Mouse (Mus musculus) midbrain, postnatal 0 days (tissue): ENCODE results near the gene Rtn4r. TPM values are rescaled to one million over a fixed set of nuclear protein-coding genes. Genes with fewer than 3 reads are reported as not detected.

Source experiments
- ATAC-seq: fragments of 200-750 bp; cut with Nextera tagmentation; 2 replicates; pipeline ENCODE4 v1.8.0; 2017; ENCODE audit warnings: moderate number of reproducible peaks, mild to moderate bottlenecking, moderate TSS enrichment, moderate library complexity; ENCODE audit not compliant: low FRiP score
- DNase-seq: peaks from one replicate; pipeline ENCODE4 v3.0.0-alpha.2; 2015; ENCODE audit warnings: low spot score
- H3K27ac ChIP-seq: fragments of 300-500 bp; sonication (generic); 2 replicates; pipeline ENCODE4 v1.5.1; 2014; ENCODE audit warnings: low read depth, mild to moderate bottlenecking, low read length, mixed read lengths
- H3K27me3 ChIP-seq: fragments of 300-500 bp; sonication (generic); 2 replicates; pipeline ENCODE4 v1.6.1; 2014; ENCODE audit warnings: low read length, control low read depth, mixed read lengths; ENCODE audit not compliant: insufficient read depth
- H3K36me3 ChIP-seq: fragments of 300-500 bp; sonication (generic); 2 replicates; pipeline ENCODE4 v1.6.1; 2014; ENCODE audit warnings: low read length, control low read depth, mixed read lengths; ENCODE audit not compliant: insufficient read depth
- H3K4me1 ChIP-seq: fragments of 300-500 bp; sonication (generic); 2 replicates; pipeline ENCODE4 v1.6.1; 2014; ENCODE audit warnings: mild to moderate bottlenecking, control low read depth, antibody characterized with exemption, low read length, mixed read lengths; ENCODE audit not compliant: insufficient read depth
- H3K4me2 ChIP-seq: fragments of 300-500 bp; sonication (generic); 2 replicates; pipeline ENCODE4 v1.6.1; 2014; ENCODE audit warnings: low read depth, mild to moderate bottlenecking, low read length, mixed read lengths; ENCODE audit not compliant: poor library complexity, severe bottlenecking
- H3K4me3 ChIP-seq: fragments of 300-500 bp; sonication (generic); 2 replicates; pipeline ENCODE4 v1.5.1; 2014; ENCODE audit warnings: low read depth, mild to moderate bottlenecking, low read length, moderate library complexity
- H3K9ac ChIP-seq: fragments of 300-500 bp; sonication (generic); replicated peaks from 2 replicates; pipeline ENCODE4 v1.6.1; 2014; ENCODE audit warnings: mild to moderate bottlenecking, low read length, moderate library complexity, mixed read lengths; ENCODE audit not compliant: poor library complexity, severe bottlenecking
- H3K9me3 ChIP-seq: fragments of 300-500 bp; sonication (generic); 2 replicates; pipeline ENCODE4 v1.6.1; 2016; ENCODE audit warnings: low read length, control low read depth
- CTCF ChIP-seq: IDR thresholded peaks from 2 replicates; pipeline ENCODE4 v1.5.1; 2016; ENCODE audit warnings: antibody characterized with exemption, mild to moderate bottlenecking
- WGBS: fragments of 180-500 bp; shearing (Covaris S2); extraction: QIAGEN DNeasy Blood & Tissue Kit; methylation state at CpG from one replicate; pipeline ENCODE4 v1.1.7; 2014; 5-methylcytosine and 5-hydroxymethylcytosine counted together
- polyA plus RNA-seq: library from polyadenylated mRNA; unstranded; fragments of >200 nt; fragmentation: Nextera tagmentation; extraction: Ambion mirVana; gene quantifications from 2 replicates; pipeline ENCODE4 v1.2.1, GENCODE M21; 2015
- total RNA-seq: library from RNA; depleted of rRNA; stranded (reverse); fragments of >200 nt; gene quantifications from 2 replicates; pipeline ENCODE4 v1.2.3, GENCODE M21; 2014

Gene Rtn4r
- total and polyA plus RNA-seq, 2 experiments from 2014 or later = 32.3 to 71.7 TPM

DNA sequence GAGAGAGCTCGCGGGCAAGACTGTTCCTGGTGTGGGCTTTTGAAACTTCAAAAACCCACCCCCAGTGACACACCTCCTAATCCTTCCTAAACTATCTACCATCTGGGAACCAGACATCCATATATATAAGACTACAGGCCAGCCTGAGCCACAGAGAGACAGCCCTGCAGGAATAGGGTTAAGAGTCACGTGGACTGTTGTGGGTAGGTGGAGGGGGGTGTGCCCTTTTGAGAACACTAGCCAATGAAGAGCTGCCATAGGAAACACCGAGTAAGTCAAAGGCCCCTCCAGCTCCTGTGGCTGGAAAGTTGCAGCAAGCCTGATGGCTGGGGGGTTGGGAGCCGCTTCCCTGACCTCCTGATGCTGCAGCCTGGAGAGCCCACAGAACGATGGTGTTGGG lies 23.6 kb upstream of the Rtn4r start:
- Histone ChIP-seq H3K9me3 (no peaks in the 10 kb centered on the region), H3K27me3 (no peaks in the 10 kb centered on the region), H3K4me2 (no peak overlapping the region), H3K9ac (no peak overlapping the region), H3K27ac (no peak overlapping the region), H3K4me1 (no peaks in the 10 kb centered on the region), H3K4me3 (no peak overlapping the region), H3K36me3 (no peaks in the 10 kb centered on the region)
- WGBS = 36% methylated on average over 6 of the region's 6 CpGs
- TF ChIP-seq CTCF = no peak
- DNase-seq = no peak
- no peak for ATAC-seq

DNA sequence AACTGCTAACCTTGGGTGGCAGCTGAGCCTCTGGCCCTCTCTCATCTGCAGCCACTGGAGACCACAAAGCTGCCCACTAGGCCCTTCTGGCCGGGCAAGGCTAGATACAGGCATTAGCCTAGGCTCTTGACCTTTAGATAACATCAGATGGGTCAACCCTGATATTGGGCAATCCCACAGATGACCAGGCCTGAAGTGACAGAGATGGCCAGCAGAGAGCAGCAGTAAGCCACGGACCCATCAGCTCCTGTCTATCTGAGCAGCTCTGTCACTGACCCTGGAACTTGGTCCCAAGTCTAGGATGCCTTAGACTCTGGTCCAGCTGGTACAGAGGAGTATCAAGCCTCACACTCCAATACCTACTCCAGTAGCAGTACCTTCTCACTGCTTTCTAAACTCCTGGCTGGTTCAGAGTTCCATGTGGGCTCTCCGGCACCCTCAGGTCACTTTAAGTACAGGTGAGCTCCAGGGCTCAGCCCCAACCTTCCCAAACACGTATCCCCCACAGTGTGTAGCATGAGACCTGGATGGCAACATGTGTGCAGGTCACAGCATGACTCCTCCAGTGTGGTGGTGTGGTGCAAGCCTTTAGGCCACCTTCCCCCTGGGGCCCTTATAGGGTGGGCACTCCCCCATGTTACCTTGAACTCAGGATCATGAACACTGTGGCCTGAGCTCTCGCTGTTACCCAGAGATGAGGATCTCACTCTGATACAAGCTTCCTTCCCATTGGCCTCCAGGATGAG lies 19.0 kb upstream of the Rtn4r start:
- WGBS = 64% methylated on average over 5 of the region's 5 CpGs
- Histone ChIP-seq H3K9me3 (no peaks in the 10 kb centered on the region), H3K4me3 (no peak overlapping the region), H3K4me1 (no peaks in the 10 kb centered on the region), H3K27ac (no peak overlapping the region), H3K9ac (no peak overlapping the region), H3K27me3 (no peaks in the 10 kb centered on the region), H3K4me2 (no peak overlapping the region), H3K36me3 (no peaks in the 10 kb centered on the region)
- peak; percentile 75; the same call in 1 of the 2 replicates for ATAC-seq
- DNase-seq = peak; percentile 80
- TF ChIP-seq CTCF = peak; percentile 90

DNA sequence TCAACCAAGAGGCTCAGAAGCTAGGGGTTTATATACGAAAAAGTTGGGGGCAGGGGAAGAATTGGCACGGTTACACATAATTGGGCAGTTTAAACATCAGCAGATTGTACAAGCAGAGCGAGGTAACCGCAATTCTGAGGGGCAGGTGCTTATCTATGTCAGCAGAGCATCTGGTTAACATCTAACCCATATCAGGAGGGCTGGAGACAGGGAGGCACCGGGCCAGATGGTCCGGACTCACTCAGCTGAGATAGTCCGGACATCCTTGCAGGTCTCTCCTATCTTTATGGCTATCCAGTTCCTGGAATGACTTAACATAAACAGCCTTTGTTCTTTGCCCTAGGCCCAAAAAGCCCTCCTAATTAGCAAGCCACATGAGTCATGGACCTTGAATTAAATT lies 16.4 kb upstream of the Rtn4r start:
- Histone ChIP-seq H3K9me3 (no peaks in the 10 kb centered on the region), H3K27me3 (no peaks in the 10 kb centered on the region), H3K4me1 (no peaks in the 10 kb centered on the region), H3K36me3 (no peaks in the 10 kb centered on the region), H3K27ac (no peak overlapping the region), H3K9ac (no peak overlapping the region), H3K4me3 (no peak overlapping the region), H3K4me2 (no peak overlapping the region)
- TF ChIP-seq CTCF = no peak
- DNase-seq (no peak), ATAC-seq (no peak)
- whole genome bisulfite sequencing = 90% methylated on average over 7 of the region's 7 CpGs

DNA sequence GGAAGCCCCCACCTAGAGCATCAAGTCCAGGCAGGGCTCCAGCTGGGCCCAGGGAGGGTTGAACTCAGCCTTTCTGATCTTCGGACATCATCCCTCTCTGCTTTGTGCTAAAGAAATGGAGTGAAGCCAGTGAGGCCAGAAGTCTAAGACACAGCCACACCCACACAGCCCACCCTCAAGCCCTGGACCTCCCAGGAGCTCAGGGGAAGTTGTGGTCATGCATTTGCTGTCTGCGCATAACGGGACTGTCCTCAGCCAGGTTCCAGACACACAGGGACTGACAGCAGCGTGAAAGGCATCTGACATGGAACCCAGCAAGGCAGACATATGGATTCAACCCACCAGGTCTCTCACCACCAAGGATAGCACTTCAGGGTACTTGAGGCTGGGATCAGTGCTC lies 11.0 kb upstream of the Rtn4r start:
- no peak for ATAC-seq
- Histone ChIP-seq H3K4me2 (no peak overlapping the region), H3K27me3 (no peaks in the 10 kb centered on the region), H3K9me3 (no peaks in the 10 kb centered on the region), H3K27ac (no peak overlapping the region), H3K36me3 (no peaks in the 10 kb centered on the region), H3K9ac (0 out of 2 replicates have a peak overlapping the region, but pooled peaks have one; percentile 13), H3K4me3 (no peak overlapping the region), H3K4me1 (no peaks in the 10 kb centered on the region)
- TF ChIP-seq CTCF = no peak
- DNase-seq = no peak
- 70% methylated on average over 4 of the region's 4 CpGs for WGBS

DNA sequence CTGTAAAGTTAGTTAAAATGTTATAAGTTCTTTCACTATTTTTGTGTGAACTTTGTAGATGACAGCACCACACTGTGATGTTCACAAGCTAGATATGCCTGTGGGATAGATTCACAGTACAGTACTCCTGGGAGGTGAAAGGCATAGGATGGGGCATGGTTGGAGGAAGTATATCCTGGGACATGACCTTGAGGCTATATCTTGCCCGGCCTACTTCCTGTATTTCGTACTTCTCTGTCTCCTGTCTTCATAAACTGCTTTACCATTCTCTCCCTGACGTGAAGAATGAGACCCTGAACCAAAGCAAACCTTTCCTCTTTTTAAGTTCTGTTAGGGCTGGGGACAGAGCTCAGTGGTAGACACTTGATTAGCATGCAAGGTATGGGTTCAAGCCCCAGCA lies 9.2 kb upstream of the Rtn4r start:
- DNase-seq (no peak), ATAC-seq (no peak)
- Histone ChIP-seq H3K4me2 (no peak overlapping the region), H3K27ac (no peak overlapping the region), H3K36me3 (no peaks in the 10 kb centered on the region), H3K9me3 (no peaks in the 10 kb centered on the region), H3K4me3 (no peak overlapping the region), H3K9ac (no peak overlapping the region), H3K27me3 (no peaks in the 10 kb centered on the region), H3K4me1 (no peaks in the 10 kb centered on the region)
- WGBS = 81% methylated on average over 3 of the region's 3 CpGs
- TF ChIP-seq CTCF = no peak

DNA sequence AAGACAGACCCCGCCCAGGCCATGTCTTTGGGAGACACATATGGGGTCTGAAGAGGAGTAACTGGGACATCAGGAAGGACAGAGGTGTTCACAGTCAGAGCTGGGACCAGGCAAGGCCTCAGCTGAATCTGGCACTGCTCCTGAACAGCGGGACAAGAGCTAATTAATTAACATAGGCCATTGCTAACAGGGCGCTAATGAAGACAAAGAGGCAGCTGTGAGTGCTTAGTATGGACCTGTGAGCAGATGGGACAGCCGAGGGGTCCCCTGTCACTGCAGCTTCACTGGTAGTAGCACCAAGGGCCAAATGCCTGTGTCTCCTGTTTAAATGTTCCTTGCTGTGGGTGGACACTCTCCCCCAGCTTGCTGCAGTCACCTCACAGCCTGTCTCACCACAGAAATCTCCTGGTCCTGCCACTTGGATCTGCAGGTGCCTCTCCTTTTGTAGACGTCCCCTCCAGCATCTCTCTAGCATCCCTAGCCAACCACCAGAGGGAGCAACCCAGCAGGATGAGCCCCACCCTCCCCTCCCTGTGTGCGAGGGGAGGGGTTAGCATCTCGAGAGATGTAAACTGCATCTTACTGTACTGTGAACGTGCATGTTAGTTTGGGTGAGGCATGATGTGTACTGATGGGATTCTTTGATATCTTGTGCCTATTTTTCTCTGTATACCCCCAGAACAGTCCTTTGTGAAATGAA lies 8.3 kb upstream of the Rtn4r start:
- no peaks in the 10 kb centered on the region for H3K27me3 ChIP-seq
- no peak overlapping the region for H3K27ac ChIP-seq
- peak; percentile 72 for DNase-seq
- 0 out of 2 replicates have a peak overlapping the region, but pooled peaks have one; percentile 19 for H3K9ac ChIP-seq
- no peaks in the 10 kb centered on the region for H3K9me3 ChIP-seq
- no peaks in the 10 kb centered on the region for H3K36me3 ChIP-seq
- peak; percentile 71; the same call in 1 of the 2 replicates for ATAC-seq
- 13% methylated on average over 8 of the region's 8 CpGs for WGBS
- H3K4me3 ChIP-seq = no peak overlapping the region
- H3K4me2 ChIP-seq = no peak overlapping the region
- H3K4me1 ChIP-seq = no peaks in the 10 kb centered on the region
- TF ChIP-seq CTCF = peak; percentile 92
